Mouse (Mus musculus) MEL (cell line): ENCODE results near the gene Hspa2. TPM values are rescaled to one million over a fixed set of nuclear protein-coding genes. Genes with fewer than 3 reads are reported as not detected.

ENCODE experiments used
- DNase-seq: peaks from one replicate; pipeline ENCODE4 v3.0.0; 2011; ENCODE audit warnings: low read depth, low spot score
- H3K27ac ChIP-seq: 2 replicates; pipeline ENCODE4 v1.5.1; 2012; ENCODE audit warnings: low read depth, mild to moderate bottlenecking, control low read depth, low read length, moderate library complexity; ENCODE audit not compliant: control insufficient read depth
- H3K27me3 ChIP-seq, 2 experiments: fragments of 150-350 bp in 1 of 2; sonication (generic) in 1 of 2; 2 replicates each; pipeline ENCODE4 v1.6.1; 2012; ENCODE audit warnings: low read length in 2 of 2, mild to moderate bottlenecking in 2 of 2, improper control_type of control experiment in 1 of 2, moderate library complexity in 1 of 2; ENCODE audit not compliant: insufficient read depth in 2 of 2, control insufficient read depth in 1 of 2
- H3K36me3 ChIP-seq, 2 experiments: 2 replicates each; pipeline ENCODE4 v1.6.1; 2012 to 2014; ENCODE audit warnings: low read length in 2 of 2, improper control_type of control experiment in 1 of 2, inconsistent platforms in 1 of 2, mild to moderate bottlenecking in 1 of 2; ENCODE audit not compliant: insufficient read depth in 2 of 2, control insufficient read depth in 1 of 2
- H3K4me1 ChIP-seq, 2 experiments: fragments of 150-350 bp in 1 of 2; sonication (generic) in 1 of 2; 2 replicates each; pipeline ENCODE4 v1.6.1; 2012; ENCODE audit warnings: low read length in 2 of 2, improper control_type of control experiment in 1 of 2, mild to moderate bottlenecking in 1 of 2; ENCODE audit not compliant: insufficient read depth in 2 of 2, control insufficient read depth in 1 of 2
- H3K4me3 ChIP-seq, 2 experiments: fragments of 150-350 bp in 1 of 2; sonication (generic) in 1 of 2; 2 replicates each; pipeline ENCODE4 v1.5.1; 2012; ENCODE audit warnings: low read depth in 2 of 2, low read length in 2 of 2, mild to moderate bottlenecking in 2 of 2, moderate library complexity in 2 of 2, control low read depth in 1 of 2, improper control_type of control experiment in 1 of 2; ENCODE audit not compliant: control insufficient read depth in 1 of 2, insufficient read depth in 1 of 2
- H3K79me2 ChIP-seq: 2 replicates; pipeline ENCODE4 v1.6.1; 2012; ENCODE audit warnings: mild to moderate bottlenecking, low read length, moderate library complexity; ENCODE audit not compliant: control insufficient read depth, poor library complexity, insufficient read depth
- H3K9ac ChIP-seq: 2 replicates; pipeline ENCODE4 v1.6.1; 2012; ENCODE audit warnings: low read depth, mild to moderate bottlenecking, control low read depth, low read length, moderate library complexity; ENCODE audit not compliant: control insufficient read depth, poor library complexity, severe bottlenecking
- H3K9me3 ChIP-seq: fragments of 150-350 bp; sonication (generic); replicated peaks from 2 replicates; pipeline ENCODE4 v1.6.1; 2012; ENCODE audit warnings: mild to moderate bottlenecking, low read length, improper control_type of control experiment, moderate library complexity; ENCODE audit not compliant: insufficient read depth
- CHD1 ChIP-seq: IDR thresholded peaks from 2 replicates; pipeline ENCODE4 v1.6.1; 2012; ENCODE audit warnings: low read depth, mild to moderate bottlenecking, inconsistent platforms, low read length, improper control_type of control experiment
- CHD2 ChIP-seq: IDR thresholded peaks from 2 replicates; pipeline ENCODE4 v1.6.1; 2011; ENCODE audit warnings: low read length, improper control_type of control experiment
- CTCF ChIP-seq, 3 experiments: IDR thresholded peaks in 2 of 3; conservative IDR thresholded peaks in 1 of 3; 2 replicates each; pipeline ENCODE4 v1.5.1; 2011 to 2012; ENCODE audit warnings: low read length in 3 of 3, low read depth in 2 of 3, mild to moderate bottlenecking in 2 of 3, improper control_type of control experiment in 1 of 3, inconsistent platforms in 1 of 3, mixed read lengths in 1 of 3, moderate library complexity in 1 of 3; ENCODE audit not compliant: control insufficient read depth in 1 of 3, insufficient read depth in 1 of 3, poor library complexity in 1 of 3, severe bottlenecking in 1 of 3
- ELF1 ChIP-seq: IDR thresholded peaks from 2 replicates; pipeline ENCODE4 v1.6.1; 2014; ENCODE audit warnings: low read depth, mild to moderate bottlenecking, inconsistent platforms, low read length, improper control_type of control experiment, moderate library complexity
- EP300 ChIP-seq, 2 experiments: IDR thresholded peaks; 2 replicates each; pipeline ENCODE4 v1.6.1; 2011; ENCODE audit warnings: improper control_type of control experiment in 2 of 2, low read length in 2 of 2, low read depth in 1 of 2, mild to moderate bottlenecking in 1 of 2
- ETS1 ChIP-seq: IDR thresholded peaks from 2 replicates; pipeline ENCODE4 v1.6.1; 2012; ENCODE audit warnings: low read depth, mild to moderate bottlenecking, inconsistent platforms, low read length, improper control_type of control experiment, moderate library complexity
- JUND ChIP-seq: IDR thresholded peaks from 2 replicates; pipeline ENCODE4 v1.6.1; 2011; ENCODE audit warnings: low read depth, mild to moderate bottlenecking, improper control_type of control experiment, low read length
- KAT2A ChIP-seq: conservative IDR thresholded peaks from 2 replicates; pipeline ENCODE4 v1.6.1; 2012; ENCODE audit warnings: low read depth, low read length, improper control_type of control experiment, inconsistent platforms
- MAZ ChIP-seq: IDR thresholded peaks from 2 replicates; pipeline ENCODE4 v1.6.1; 2012; ENCODE audit warnings: low read depth, mild to moderate bottlenecking, inconsistent platforms, low read length, improper control_type of control experiment
- MEF2A ChIP-seq: IDR thresholded peaks from 2 replicates; pipeline ENCODE4 v1.6.1; 2014; ENCODE audit warnings: low read depth, mild to moderate bottlenecking, inconsistent platforms, low read length, improper control_type of control experiment; ENCODE audit not compliant: poor library complexity, insufficient replicate concordance, severe bottlenecking; ENCODE audit errors: extremely low read depth
- MYC ChIP-seq: IDR thresholded peaks from 2 replicates; pipeline ENCODE4 v1.6.1; 2011; ENCODE audit warnings: low read depth, mild to moderate bottlenecking, low read length, improper control_type of control experiment, moderate library complexity
- NRF1 ChIP-seq: IDR thresholded peaks from 2 replicates; pipeline ENCODE4 v1.6.1; 2014; ENCODE audit warnings: low read depth, mild to moderate bottlenecking, inconsistent platforms, low read length, improper control_type of control experiment, moderate library complexity; ENCODE audit not compliant: poor library complexity, insufficient read depth, severe bottlenecking
- POLR2AphosphoS5 ChIP-seq: IDR thresholded peaks from 2 replicates; pipeline ENCODE4 v1.6.1; 2012; ENCODE audit warnings: low read depth, borderline replicate concordance, mild to moderate bottlenecking, inconsistent platforms, low read length, moderate library complexity, mixed read lengths
- RAD21 ChIP-seq: IDR thresholded peaks from 2 replicates; pipeline ENCODE4 v1.6.1; 2011; ENCODE audit warnings: mild to moderate bottlenecking, low read depth, low read length, improper control_type of control experiment
- SMC3 ChIP-seq: IDR thresholded peaks from 2 replicates; pipeline ENCODE4 v1.6.1; 2011; ENCODE audit warnings: low read depth, low read length, improper control_type of control experiment
- TBP ChIP-seq: IDR thresholded peaks from 2 replicates; pipeline ENCODE4 v1.8.0; 2011; ENCODE audit warnings: low read depth, low read length, improper control_type of control experiment
- USF1 ChIP-seq: IDR thresholded peaks from 2 replicates; pipeline ENCODE4 v1.6.1; 2014; ENCODE audit warnings: low read depth, mild to moderate bottlenecking, inconsistent platforms, low read length, improper control_type of control experiment, moderate library complexity
- USF2 ChIP-seq, 2 experiments: IDR thresholded peaks; 2 replicates each; pipeline ENCODE4 v1.6.1; 2011 to 2012; ENCODE audit warnings: improper control_type of control experiment in 2 of 2, low read length in 2 of 2, borderline replicate concordance in 1 of 2, inconsistent platforms in 1 of 2, low read depth in 1 of 2, mild to moderate bottlenecking in 1 of 2; ENCODE audit not compliant: insufficient read depth in 1 of 2
- ZC3H11A ChIP-seq: IDR thresholded peaks from 2 replicates; pipeline ENCODE4 v1.6.1; 2012; ENCODE audit warnings: low read depth, mild to moderate bottlenecking, inconsistent platforms, low read length, improper control_type of control experiment
- ZMIZ1 ChIP-seq: IDR thresholded peaks from 2 replicates; pipeline ENCODE4 v1.6.1; 2012; ENCODE audit warnings: low read depth, mild to moderate bottlenecking, inconsistent platforms, low read length, improper control_type of control experiment, moderate library complexity
- polyA plus RNA-seq, 2 experiments: library from polyadenylated mRNA; stranded (reverse) in 1 of 2; unstranded in 1 of 2; fragments of >175 nt in 1 of 2; fragments of >200 nt in 1 of 2; gene quantifications; 2 replicates each; pipeline versions ENCODE4 v1.2.1 to v1.2.4; 2012; ENCODE audit warnings: low replicate concordance in 2 of 2, low read depth in 1 of 2; ENCODE audit not compliant: insufficient read length in 2 of 2, insufficient read depth in 1 of 2, missing spikeins in 1 of 2
- total RNA-seq: library from RNA; depleted of rRNA; stranded (reverse); fragments of 300-350 nt; gene quantifications from 2 replicates; pipeline ENCODE4 v1.2.3, GENCODE M21; 2012

The Hspa2 gene
- total and polyA plus RNA-seq, 3 experiments = 6.6 to 9.3 TPM; not detected in 1

- TF ChIP-seq CHD1 (no peak), KAT2A (no peak; the same call in 1 of the 2 replicates), CHD2 (no peak), TBP (peak; percentile 95), ZMIZ1 (no peak), USF2 (IDR thresholded peaks at IDR 0.05; ENCODE audit: borderline replicate concordance in 1 of 2, insufficient read depth in 1 of 2, low read depth in 1 of 2, low read length in 2 of 2) (no peak), EP300 (IDR thresholded peaks at IDR 0.05; ENCODE audit: low read depth in 1 of 2, low read length in 2 of 2) (peak; percentile 66 to 70), POLR2AphosphoS5 (no peak), MEF2A (no peak), ELF1 (no peak)
Measured at GRCm38 (mm10) chr12:76415383-76416010, 11.5 kb downstream of the Hspa2 start (continued).

GRCm38 (mm10) chr12:76417433-76417854, 13.5 kb downstream of the Hspa2 start, which contains the start of gene Ppp1r36:
Gene Ppp1r36 (plus strand): TSS chr12:76417538.
- Histone ChIP-seq H3K9ac (no peak within 1 kb of the TSS), H3K4me3 (no peak within 1 kb of the TSS), H3K9me3 (no peaks in the 10 kb centered on the region), H3K79me2 (no peaks in the 10 kb centered on the region), H3K36me3 (peaks cover 0 to 5% of the 10 kb centered on the region in 2 experiments; a peak in 1 of 4 replicates), H3K27me3 (no peaks in the 10 kb centered on the region), H3K27ac (no peak within 1 kb of the TSS), H3K4me1 (peaks cover 7 to 11% of the 10 kb centered on the region in 2 experiments)
- TF ChIP-seq TBP (no peak), ZMIZ1 (no peak), KAT2A (no peak), NRF1 (no peak), JUND (no peak), ZC3H11A (no peak), ETS1 (no peak)
- DNase-seq = no peak

GRCm38 (mm10) chr12:76418346-76418745, 14.4 kb downstream of the Hspa2 start:
- peak; percentile 29 for DNase-seq
- peaks cover 0 to 5% of the 10 kb centered on the region in 2 experiments; a peak in 1 of 4 replicates for H3K36me3 ChIP-seq
- no peaks in the 10 kb centered on the region for H3K27me3 ChIP-seq
- TF ChIP-seq MYC = no peak
- TF ChIP-seq MAZ = no peak
- no peak for TF ChIP-seq ZC3H11A
- no peak for TF ChIP-seq USF1
- TF ChIP-seq RAD21 = peak; percentile 8
- no peak for TF ChIP-seq MEF2A
- TF ChIP-seq CTCF (IDR thresholded peaks at IDR 0.05 in 2 of 3, conservative IDR thresholded peaks at IDR 0.05 in 1 of 3; ENCODE audit: control insufficient read depth in 1 of 3, insufficient read depth in 1 of 3, low read depth in 2 of 3, low read length in 3 of 3, poor library complexity in 1 of 3, severe bottlenecking in 1 of 3) = peak; percentile 23 to 27 (median 26); a peak in 5 of 6 replicates
- TF ChIP-seq SMC3 = peak; percentile 18; the same call in 1 of the 2 replicates
- no peak overlapping the region for H3K27ac ChIP-seq
- H3K4me3 ChIP-seq = no peak overlapping the region
- peaks cover 7 to 11% of the 10 kb centered on the region in 2 experiments for H3K4me1 ChIP-seq
- H3K79me2 ChIP-seq = no peaks in the 10 kb centered on the region
- no peaks in the 10 kb centered on the region for H3K9me3 ChIP-seq
- H3K9ac ChIP-seq = no peak overlapping the region
